ENCODE assay signal across 9 mouse cellular contexts in the genomic region with DNA sequence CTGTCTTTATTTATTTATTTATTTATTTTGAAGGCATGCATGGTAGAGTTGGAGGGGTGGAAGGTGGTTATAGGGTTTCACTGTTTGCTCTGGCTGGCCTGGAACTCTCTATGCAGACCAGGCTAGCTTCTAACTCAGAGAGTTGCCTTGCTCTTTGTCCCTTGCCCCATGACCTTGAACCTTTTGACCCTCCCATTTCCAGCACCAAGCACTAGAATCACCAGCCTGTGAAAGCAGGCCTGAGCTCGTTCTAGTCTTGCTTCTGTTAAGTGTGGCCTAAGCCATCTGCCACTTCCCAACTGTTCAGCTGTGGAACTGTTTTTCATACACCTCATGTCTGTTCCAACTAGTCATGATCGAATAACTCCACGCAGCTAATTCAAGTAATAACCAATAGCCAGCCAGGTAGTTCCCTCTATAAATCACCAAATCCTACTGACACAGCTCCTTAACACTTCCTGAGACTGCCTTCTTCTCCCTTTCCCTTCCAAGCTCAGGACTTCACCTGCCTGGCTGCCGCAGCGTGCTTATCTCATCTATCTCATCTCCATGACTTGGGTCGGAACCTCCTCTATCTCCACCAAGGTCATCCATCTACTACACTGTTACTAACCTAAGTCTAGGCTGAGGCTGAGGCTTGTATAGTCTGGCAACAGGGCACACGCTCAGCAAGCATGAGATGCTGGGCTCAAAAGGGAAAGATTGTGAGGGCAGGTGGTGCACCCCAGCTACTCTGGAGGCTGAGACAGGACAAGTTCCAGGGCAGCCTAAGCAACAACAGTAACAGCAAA. TPM values are rescaled to one million over a fixed set of nuclear protein-coding genes. Genes with fewer than 3 reads are reported as not detected.
DNase-seq lines count a peak whose midpoint lies in the region; ATAC-seq and TF ChIP-seq lines count a peak whose summit lies in the region.
"Had no signal": no experiment of that assay in that cellular context is flagged by ENCODE, and none has a peak within 500 bp of the region (broad histone marks: within the 10 kb centered on the region; RNA-seq: fewer than 3 reads in every experiment).

No protein-coding gene starts in this region.

- no peaks in the 10 kb centered on the region for H3K9me3 ChIP-seq in heart, embryonic 15.5 days (replicated peaks)
- H3K9me3 ChIP-seq in embryonic facial prominence, embryonic 15.5 days (replicated peaks), result no peaks in the 10 kb centered on the region
- H3K9me3 ChIP-seq in kidney, embryonic 16.5 days (ENCODE audit: low read length), result no peaks in the 10 kb centered on the region
- H3K9me3 ChIP-seq in midbrain, postnatal 0 days (ENCODE audit: low read length), result no peaks in the 10 kb centered on the region

- no peak for DNase-seq in heart, adult 8-10 months (ENCODE audit: low spot score)
- DNase-seq in midbrain, postnatal 0 days (ENCODE audit: low spot score), result no peak
- DNase-seq in cerebellum, postnatal 4 days (ENCODE audit: low spot score in 2 of 2), result no peak
- no peak for DNase-seq in layer of hippocampus, adult 8-10 months (ENCODE audit: low spot score in 2 of 2)
- no peak for DNase-seq in urinary bladder, postnatal 25 days (ENCODE audit: low spot score)

- H3K9ac ChIP-seq in heart, embryonic 15.5 days, result peak overlapping the region; percentile 84
- H3K9ac ChIP-seq in embryonic facial prominence, embryonic 15.5 days, result peak overlapping the region; percentile 57; the same call in 1 of the 2 replicates
- H3K9ac ChIP-seq in kidney, embryonic 16.5 days (replicated peaks; ENCODE audit: low read length), result peak overlapping the region; percentile 93
- H3K9ac ChIP-seq in midbrain, postnatal 0 days (replicated peaks; ENCODE audit: low read length, poor library complexity, severe bottlenecking), result peak overlapping the region; percentile 76; the same call in 1 of the 2 replicates

- H3K36me3 ChIP-seq in heart, embryonic 15.5 days, result peaks cover 50% of the 10 kb centered on the region
- H3K36me3 ChIP-seq in embryonic facial prominence, embryonic 15.5 days, result peaks cover 44% of the 10 kb centered on the region
- H3K36me3 ChIP-seq in kidney, embryonic 16.5 days (ENCODE audit: insufficient read depth, low read length), result peaks cover 39% of the 10 kb centered on the region
- peaks cover 30% of the 10 kb centered on the region for H3K36me3 ChIP-seq in midbrain, postnatal 0 days (ENCODE audit: insufficient read depth, low read length)

- H3K4me2 ChIP-seq in heart, embryonic 15.5 days, result peak overlapping the region; percentile 85
- H3K4me2 ChIP-seq in embryonic facial prominence, embryonic 15.5 days (replicated peaks), result peak overlapping the region; percentile 80
- peak overlapping the region; percentile 94 for H3K4me2 ChIP-seq in kidney, embryonic 16.5 days (replicated peaks; ENCODE audit: low read depth, low read length)
- peak overlapping the region; percentile 55 for H3K4me2 ChIP-seq in midbrain, postnatal 0 days (ENCODE audit: low read depth, low read length, poor library complexity, severe bottlenecking)

- H3K4me3 ChIP-seq in heart, embryonic 15.5 days, result peak overlapping the region; percentile 86
- H3K4me3 ChIP-seq in embryonic facial prominence, embryonic 15.5 days (replicated peaks), result peak overlapping the region; percentile 72
- H3K4me3 ChIP-seq in kidney, embryonic 16.5 days (ENCODE audit: low read length), result peak overlapping the region; percentile 93
- peak overlapping the region; percentile 63 for H3K4me3 ChIP-seq in midbrain, postnatal 0 days (ENCODE audit: low read depth, low read length)

- no peak for ATAC-seq in heart, embryonic 15.5 days (replicated peaks; ENCODE audit: insufficient number of reproducible peaks, insufficient read depth, low FRiP score, low read depth)
- ATAC-seq in embryonic facial prominence, embryonic 15.5 days (ENCODE audit: insufficient number of reproducible peaks, low FRiP score, low TSS enrichment, low read depth), result no peak
- ATAC-seq in kidney, embryonic 16.5 days (ENCODE audit: low FRiP score, low TSS enrichment), result no peak
- ATAC-seq in midbrain, postnatal 0 days (ENCODE audit: low FRiP score), result no peak

- 62% methylated on average over 7 of the region's 7 CpGs for WGBS in heart, embryonic 15.5 days
- 88% methylated on average over 7 of the region's 7 CpGs for WGBS in embryonic facial prominence, embryonic 15.5 days
- 76% methylated on average over 7 of the region's 7 CpGs for WGBS in kidney, embryonic 16.5 days
- 98% methylated on average over 7 of the region's 7 CpGs for WGBS in midbrain, postnatal 0 days

- H3K27me3 ChIP-seq in heart, embryonic 15.5 days, result no peaks in the 10 kb centered on the region
- H3K27me3 ChIP-seq in embryonic facial prominence, embryonic 15.5 days, result no peaks in the 10 kb centered on the region
- H3K27me3 ChIP-seq in kidney, embryonic 16.5 days (ENCODE audit: insufficient read depth, low read length), result no peaks in the 10 kb centered on the region
- H3K27me3 ChIP-seq in midbrain, postnatal 0 days (ENCODE audit: insufficient read depth, low read length), result no peaks in the 10 kb centered on the region

- no peak for TF ChIP-seq CTCF in midbrain, postnatal 0 days (IDR thresholded peaks at IDR 0.05)

- peak overlapping the region; percentile 90 for H3K27ac ChIP-seq in heart, embryonic 15.5 days
- H3K27ac ChIP-seq in embryonic facial prominence, embryonic 15.5 days (replicated peaks), result no peak overlapping the region
- no peak overlapping the region for H3K27ac ChIP-seq in kidney, embryonic 16.5 days (ENCODE audit: low read length)
- H3K27ac ChIP-seq in midbrain, postnatal 0 days (ENCODE audit: low read depth, low read length), result no peak overlapping the region

- peaks cover 25% of the 10 kb centered on the region for H3K4me1 ChIP-seq in heart, embryonic 15.5 days (replicated peaks)
- peaks cover 25% of the 10 kb centered on the region for H3K4me1 ChIP-seq in embryonic facial prominence, embryonic 15.5 days
- H3K4me1 ChIP-seq in kidney, embryonic 16.5 days (ENCODE audit: insufficient read depth, low read length), result peaks cover 19% of the 10 kb centered on the region
- peaks cover 14% of the 10 kb centered on the region for H3K4me1 ChIP-seq in midbrain, postnatal 0 days (ENCODE audit: insufficient read depth, low read length)

RNA-seq across cellular contexts. Expression of a gene that starts 1.4 kb away (rescaled TPM):
- 661 and 746 TPM in 2 replicates for polyA plus RNA-seq in heart, embryonic 15.5 days (2015; fragmentation: Nextera tagmentation; extraction: Ambion mirVana)
- total RNA-seq in heart, adult 8-10 months (2022), result 100 to 1,000 TPM; 662 to 705 (median 698) TPM
- 249 TPM in 2 replicates for polyA plus RNA-seq in embryonic facial prominence, embryonic 15.5 days (2015; fragmentation: Nextera tagmentation; extraction: Ambion mirVana)
- 417 and 453 TPM in 2 replicates for polyA plus RNA-seq in kidney, embryonic 16.5 days (2015; fragmentation: Nextera tagmentation; extraction: Ambion mirVana)
- total RNA-seq in midbrain, postnatal 0 days (2014; rRNA removed), result 189 and 214 TPM in 2 replicates
- polyA plus RNA-seq in midbrain, postnatal 0 days (2015; fragmentation: Nextera tagmentation; extraction: Ambion mirVana), result 308 and 333 TPM in 2 replicates
- 100 to 1,000 TPM; 108 to 126 (median 114) TPM for total RNA-seq in layer of hippocampus, adult 8-10 months (2022)

RNA-seq across cellular contexts. Expression of a gene that starts 1.5 kb away (rescaled TPM):
- polyA plus RNA-seq in heart, embryonic 15.5 days (2015; fragmentation: Nextera tagmentation; extraction: Ambion mirVana), result 216 and 279 TPM in 2 replicates
- 100 to 1,000 TPM; 264 to 310 (median 279) TPM for total RNA-seq in heart, adult 8-10 months (2022)
- polyA plus RNA-seq in embryonic facial prominence, embryonic 15.5 days (2015; fragmentation: Nextera tagmentation; extraction: Ambion mirVana), result 208 and 217 TPM in 2 replicates
- 232 and 245 TPM in 2 replicates for polyA plus RNA-seq in kidney, embryonic 16.5 days (2015; fragmentation: Nextera tagmentation; extraction: Ambion mirVana)
- total RNA-seq in midbrain, postnatal 0 days (2014; rRNA removed), result 185 and 193 TPM in 2 replicates
- 404 and 419 TPM in 2 replicates for polyA plus RNA-seq in midbrain, postnatal 0 days (2015; fragmentation: Nextera tagmentation; extraction: Ambion mirVana)
- 100 to 1,000 TPM; 182 to 219 (median 194) TPM for total RNA-seq in layer of hippocampus, adult 8-10 months (2022)

RNA-seq across cellular contexts. Expression of a gene that starts 14.9 kb away (rescaled TPM):
- polyA plus RNA-seq in heart, embryonic 15.5 days (2015; fragmentation: Nextera tagmentation; extraction: Ambion mirVana), result 2.1 and 2.6 TPM in 2 replicates
- total RNA-seq in heart, adult 8-10 months (2022), result under 1 TPM; 0.38 to 0.63 (median 0.53) TPM
- polyA plus RNA-seq in embryonic facial prominence, embryonic 15.5 days (2015; fragmentation: Nextera tagmentation; extraction: Ambion mirVana), result 8.8 and 12.8 TPM in 2 replicates
- polyA plus RNA-seq in kidney, embryonic 16.5 days (2015; fragmentation: Nextera tagmentation; extraction: Ambion mirVana), result 4.9 and 5.3 TPM in 2 replicates
- total RNA-seq in midbrain, postnatal 0 days (2014; rRNA removed), result 1.3 and 15.0 TPM in 2 replicates
- 3.3 and 6.1 TPM in 2 replicates for polyA plus RNA-seq in midbrain, postnatal 0 days (2015; fragmentation: Nextera tagmentation; extraction: Ambion mirVana)
- 1 to 10 TPM; 2.7 to 6.2 (median 5.7) TPM for total RNA-seq in layer of hippocampus, adult 8-10 months (2022)

RNA-seq across cellular contexts. Expression of a gene that starts 15.0 kb away (rescaled TPM):
- 14.5 and 16.4 TPM in 2 replicates for polyA plus RNA-seq in heart, embryonic 15.5 days (2015; fragmentation: Nextera tagmentation; extraction: Ambion mirVana)
- total RNA-seq in heart, adult 8-10 months (2022), result 10 to 100 TPM; 10.7 to 13.4 (median 11.9) TPM
- 23.1 and 25.2 TPM in 2 replicates for polyA plus RNA-seq in embryonic facial prominence, embryonic 15.5 days (2015; fragmentation: Nextera tagmentation; extraction: Ambion mirVana)
- 17.0 and 17.9 TPM in 2 replicates for polyA plus RNA-seq in kidney, embryonic 16.5 days (2015; fragmentation: Nextera tagmentation; extraction: Ambion mirVana)
- total RNA-seq in midbrain, postnatal 0 days (2014; rRNA removed), result 10.9 and 19.3 TPM in 2 replicates
- 18.7 and 22.5 TPM in 2 replicates for polyA plus RNA-seq in midbrain, postnatal 0 days (2015; fragmentation: Nextera tagmentation; extraction: Ambion mirVana)
- 10 to 100 TPM; 17.0 to 23.7 (median 19.5) TPM for total RNA-seq in layer of hippocampus, adult 8-10 months (2022)

RNA-seq across cellular contexts. Expression of a gene that starts 41.1 kb away (rescaled TPM):
- polyA plus RNA-seq in heart, embryonic 15.5 days (2015; fragmentation: Nextera tagmentation; extraction: Ambion mirVana), result not detected in 2 replicates
- not detected for total RNA-seq in heart, adult 8-10 months (2022)
- polyA plus RNA-seq in embryonic facial prominence, embryonic 15.5 days (2015; fragmentation: Nextera tagmentation; extraction: Ambion mirVana), result not detected in 2 replicates
- polyA plus RNA-seq in kidney, embryonic 16.5 days (2015; fragmentation: Nextera tagmentation; extraction: Ambion mirVana), result not detected in 2 replicates
- total RNA-seq in midbrain, postnatal 0 days (2014; rRNA removed), result not detected in 2 replicates
- not detected in 2 replicates for polyA plus RNA-seq in midbrain, postnatal 0 days (2015; fragmentation: Nextera tagmentation; extraction: Ambion mirVana)
- not detected for total RNA-seq in layer of hippocampus, adult 8-10 months (2022)
- polyA plus RNA-seq: large intestine, adult 2 months had no signal
